Mouse (Mus musculus): ENCODE data around the gene Cdyl2. TPM values are rescaled to one million over a fixed set of nuclear protein-coding genes. Genes with fewer than 3 reads are reported as not detected.

Cdyl2 gene
- polyA plus RNA-seq, 1 experiment from 2014 or later, result 8.8 TPM

DNA sequence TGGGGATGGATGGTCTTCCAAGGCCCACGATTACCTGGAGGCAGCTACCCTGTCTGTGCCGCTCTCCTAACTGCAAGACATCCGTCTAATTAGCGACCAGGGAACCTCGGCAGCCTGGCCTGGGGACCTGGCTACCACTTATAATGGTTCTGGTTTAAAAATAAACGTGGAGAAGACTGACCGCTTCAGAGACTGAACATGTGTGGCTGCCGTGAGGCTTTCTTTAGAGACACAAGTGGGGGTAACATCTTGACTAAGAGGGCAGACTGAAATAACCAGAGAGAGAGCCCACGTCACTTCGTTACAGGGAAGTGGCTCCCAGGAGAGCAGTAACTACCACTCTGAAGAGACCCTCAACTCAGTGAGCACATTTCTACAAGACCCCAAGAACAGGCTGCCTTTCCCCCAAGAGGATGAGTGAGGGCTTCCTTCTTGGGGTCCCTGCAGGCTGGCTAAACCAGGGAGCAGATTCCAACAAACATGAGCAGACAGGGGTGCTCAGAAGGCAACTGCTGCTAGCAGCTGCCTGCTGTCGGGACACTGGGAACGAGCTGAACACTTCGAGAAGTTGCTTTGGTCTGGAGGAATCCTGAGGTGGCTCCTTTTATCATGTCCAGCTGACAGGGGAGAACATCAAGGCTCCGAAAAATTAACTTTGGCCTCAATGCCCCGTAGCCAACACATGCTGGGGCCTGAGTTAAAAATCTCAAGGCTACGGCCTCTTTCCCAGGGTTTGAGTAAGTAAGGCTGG lies 82.6 kb downstream of the Cdyl2 start:
- 0 out of 2 replicates have a peak, but pooled peaks cover 2% of the 10 kb centered on the region for H3K4me1 ChIP-seq (replicated peaks; ENCODE audit: insufficient read depth, low read length)
- no peak for TF ChIP-seq CTCF (IDR thresholded peaks at IDR 0.05; ENCODE audit: low read depth)
- H3K27ac ChIP-seq, result no peak overlapping the region
- DNase-seq (ENCODE audit: low spot score), result no peak
- ATAC-seq (replicated peaks; ENCODE audit: low FRiP score, low read depth), result no peak
- no peak overlapping the region for H3K4me3 ChIP-seq (replicated peaks; ENCODE audit: low read depth, low read length)
- H3K9ac ChIP-seq (ENCODE audit: low read depth, low read length), result no peak overlapping the region
- H3K9me3 ChIP-seq (replicated peaks; ENCODE audit: low read length), result no peaks in the 10 kb centered on the region
- H3K4me2 ChIP-seq (ENCODE audit: low read length), result no peak overlapping the region
- 66% methylated on average over 16 of the region's 16 CpGs for WGBS
- no peaks in the 10 kb centered on the region for H3K27me3 ChIP-seq (ENCODE audit: insufficient read depth, low read length)
- H3K36me3 ChIP-seq (ENCODE audit: insufficient read depth, low read length), result no peaks in the 10 kb centered on the region

DNA sequence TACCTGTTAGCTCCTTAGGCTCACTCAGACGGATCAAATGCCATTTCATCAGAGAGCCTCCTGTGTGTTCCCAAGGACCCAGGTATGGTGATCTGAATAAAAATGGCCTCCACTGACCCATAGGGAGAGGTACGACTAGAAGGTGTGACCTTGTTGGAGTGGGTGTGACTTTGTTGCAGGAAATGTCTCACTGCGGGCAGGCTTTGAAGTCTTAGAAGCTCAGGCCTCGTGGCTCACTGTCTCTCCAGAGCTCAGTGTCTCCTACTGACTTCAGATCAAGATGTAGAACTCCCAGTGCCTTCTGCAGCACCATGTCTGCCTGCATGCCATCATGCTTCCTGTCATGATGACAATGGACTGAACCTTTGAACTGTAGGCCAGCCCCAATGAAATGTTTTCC lies 87.4 kb downstream of the Cdyl2 start:
- H3K27me3 ChIP-seq (ENCODE audit: insufficient read depth, low read length), result no peaks in the 10 kb centered on the region
- DNase-seq (ENCODE audit: low spot score) (no peak), ATAC-seq (replicated peaks; ENCODE audit: low FRiP score, low read depth) (no peak)
- TF ChIP-seq CTCF (IDR thresholded peaks at IDR 0.05; ENCODE audit: low read depth), result no peak
- no peaks in the 10 kb centered on the region for H3K36me3 ChIP-seq (ENCODE audit: insufficient read depth, low read length)
- no peaks in the 10 kb centered on the region for H3K4me1 ChIP-seq (replicated peaks; ENCODE audit: insufficient read depth, low read length)
- no peak overlapping the region for H3K4me3 ChIP-seq (replicated peaks; ENCODE audit: low read depth, low read length)
- no peaks in the 10 kb centered on the region for H3K9me3 ChIP-seq (replicated peaks; ENCODE audit: low read length)
- 66% methylated on average over 4 of the region's 4 CpGs for WGBS
- no peak overlapping the region for H3K4me2 ChIP-seq (ENCODE audit: low read length)
- no peak overlapping the region for H3K27ac ChIP-seq
- no peak overlapping the region for H3K9ac ChIP-seq (ENCODE audit: low read depth, low read length)

DNA sequence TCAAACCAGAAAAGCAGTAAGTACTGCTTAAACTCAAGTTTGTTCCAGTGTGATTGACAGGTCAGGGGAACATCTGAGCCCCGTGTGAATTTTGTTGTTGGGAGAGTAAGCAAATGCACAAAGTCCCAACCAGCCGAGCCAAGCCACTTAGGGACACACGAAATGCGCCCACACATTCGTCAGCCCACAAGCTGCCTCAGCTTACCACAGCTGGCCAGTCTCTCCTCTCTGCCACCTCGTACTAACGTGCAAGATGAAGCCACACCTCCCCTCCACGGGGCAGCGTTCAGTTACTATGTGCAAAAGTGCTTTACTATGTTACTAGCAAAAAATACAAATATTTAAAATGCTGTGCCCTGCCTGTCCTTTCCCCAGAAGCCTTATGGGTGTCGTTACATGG lies 91.9 kb downstream of the Cdyl2 start:
- Histone ChIP-seq H3K4me3 (replicated peaks; ENCODE audit: low read depth, low read length) (no peak overlapping the region), H3K4me2 (ENCODE audit: low read length) (no peak overlapping the region), H3K27ac (no peak overlapping the region), H3K9me3 (replicated peaks; ENCODE audit: low read length) (no peaks in the 10 kb centered on the region), H3K27me3 (ENCODE audit: insufficient read depth, low read length) (no peaks in the 10 kb centered on the region), H3K9ac (ENCODE audit: low read depth, low read length) (no peak overlapping the region), H3K36me3 (ENCODE audit: insufficient read depth, low read length) (no peaks in the 10 kb centered on the region), H3K4me1 (replicated peaks; ENCODE audit: insufficient read depth, low read length) (no peaks in the 10 kb centered on the region)
- ATAC-seq (replicated peaks; ENCODE audit: low FRiP score, low read depth) (no peak), DNase-seq (ENCODE audit: low spot score) (no peak)
- TF ChIP-seq CTCF (IDR thresholded peaks at IDR 0.05; ENCODE audit: low read depth), result no peak
- 84% methylated on average over 10 of the region's 10 CpGs for WGBS

DNA sequence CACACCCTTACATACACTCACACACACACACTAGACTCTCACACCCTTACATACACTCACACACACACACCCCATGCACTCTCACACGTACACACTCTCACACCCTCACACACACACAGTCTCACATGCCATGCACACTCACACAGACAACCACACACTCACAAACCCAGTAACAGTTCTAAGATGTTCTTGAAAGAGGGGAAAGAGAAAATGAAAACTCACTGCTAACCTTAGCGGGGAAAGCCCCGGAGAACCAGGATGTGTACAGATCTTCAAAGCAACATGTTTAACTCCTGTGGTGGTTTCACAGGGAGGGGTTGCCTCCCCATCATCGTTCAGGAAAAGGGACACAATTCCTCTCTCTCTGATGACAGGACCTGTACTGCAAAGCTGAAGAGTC lies 94.8 kb downstream of the Cdyl2 start:
- ATAC-seq (replicated peaks; ENCODE audit: low FRiP score, low read depth), result no peak

DNA sequence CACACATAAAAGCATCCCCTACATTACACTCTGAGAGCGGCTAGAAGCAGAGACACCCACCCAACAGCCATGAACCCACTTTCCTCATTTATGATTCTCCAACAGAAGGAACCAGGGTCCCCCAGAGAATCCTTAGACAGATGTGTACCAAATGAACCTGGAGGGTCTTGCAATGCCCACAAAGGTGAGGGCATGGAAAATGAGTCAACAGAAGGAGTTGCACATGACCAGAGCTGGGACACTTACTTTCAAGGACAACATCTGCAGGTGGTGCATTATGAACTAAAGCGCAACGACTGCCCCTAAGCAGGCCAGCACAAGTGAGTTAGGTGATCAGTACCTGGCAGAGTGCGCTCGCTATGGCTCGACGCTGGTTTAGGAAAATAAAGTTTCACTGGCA lies 95.6 kb downstream of the Cdyl2 start:
- H3K27me3 ChIP-seq (ENCODE audit: insufficient read depth, low read length), result no peaks in the 10 kb centered on the region
- ATAC-seq (replicated peaks; ENCODE audit: low FRiP score, low read depth), result no peak
- H3K9me3 ChIP-seq (replicated peaks; ENCODE audit: low read length), result no peaks in the 10 kb centered on the region
- no peaks in the 10 kb centered on the region for H3K4me1 ChIP-seq (replicated peaks; ENCODE audit: insufficient read depth, low read length)
- H3K4me3 ChIP-seq (replicated peaks; ENCODE audit: low read depth, low read length), result no peak overlapping the region
- no peak overlapping the region for H3K27ac ChIP-seq
- DNase-seq (ENCODE audit: low spot score), result no peak
- 90% methylated on average over 7 of the region's 7 CpGs for WGBS
- no peak for TF ChIP-seq CTCF (IDR thresholded peaks at IDR 0.05; ENCODE audit: low read depth)
- no peak overlapping the region for H3K4me2 ChIP-seq (ENCODE audit: low read length)
- no peak overlapping the region for H3K9ac ChIP-seq (ENCODE audit: low read depth, low read length)
- no peaks in the 10 kb centered on the region for H3K36me3 ChIP-seq (ENCODE audit: insufficient read depth, low read length)

More for the DNA sequence above, 94.8 kb downstream of the Cdyl2 start:
- Histone ChIP-seq H3K36me3 (ENCODE audit: insufficient read depth, low read length) (no peaks in the 10 kb centered on the region), H3K4me3 (replicated peaks; ENCODE audit: low read depth, low read length) (no peak overlapping the region), H3K9me3 (replicated peaks; ENCODE audit: low read length) (no peaks in the 10 kb centered on the region), H3K27me3 (ENCODE audit: insufficient read depth, low read length) (no peaks in the 10 kb centered on the region), H3K4me1 (replicated peaks; ENCODE audit: insufficient read depth, low read length) (no peaks in the 10 kb centered on the region), H3K27ac (no peak overlapping the region), H3K4me2 (ENCODE audit: low read length) (no peak overlapping the region), H3K9ac (ENCODE audit: low read depth, low read length) (no peak overlapping the region)
- DNase-seq (ENCODE audit: low spot score), result no peak
- no peak for TF ChIP-seq CTCF (IDR thresholded peaks at IDR 0.05; ENCODE audit: low read depth)
- WGBS, result 85% methylated on average over 4 of the region's 4 CpGs

DNA sequence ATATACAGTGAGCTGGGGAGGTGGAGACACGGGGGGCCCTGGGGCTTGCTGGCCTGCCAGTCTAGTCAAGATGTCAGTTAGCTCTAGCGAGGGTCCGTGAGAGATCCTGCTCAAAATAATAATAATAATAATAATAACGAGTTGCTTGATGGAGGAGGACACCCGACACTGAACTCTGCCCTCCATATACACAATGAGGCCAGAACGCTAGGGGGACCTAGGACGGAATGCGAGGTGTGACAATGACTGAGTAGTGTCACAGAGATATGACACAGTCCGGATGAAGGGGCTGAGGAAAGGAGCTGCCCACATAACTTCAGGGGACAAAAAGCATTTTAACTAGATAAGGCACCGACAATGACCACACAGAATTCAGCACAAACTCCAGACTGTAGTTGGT lies 96.4 kb downstream of the Cdyl2 start:
- no peak for TF ChIP-seq CTCF (IDR thresholded peaks at IDR 0.05; ENCODE audit: low read depth)
- Histone ChIP-seq H3K27me3 (ENCODE audit: insufficient read depth, low read length) (no peaks in the 10 kb centered on the region), H3K27ac (no peak overlapping the region), H3K36me3 (ENCODE audit: insufficient read depth, low read length) (no peaks in the 10 kb centered on the region), H3K9me3 (replicated peaks; ENCODE audit: low read length) (no peaks in the 10 kb centered on the region), H3K4me2 (ENCODE audit: low read length) (no peak overlapping the region), H3K4me3 (replicated peaks; ENCODE audit: low read depth, low read length) (no peak overlapping the region), H3K4me1 (replicated peaks; ENCODE audit: insufficient read depth, low read length) (no peaks in the 10 kb centered on the region), H3K9ac (ENCODE audit: low read depth, low read length) (no peak overlapping the region)
- DNase-seq (ENCODE audit: low spot score) (no peak), ATAC-seq (replicated peaks; ENCODE audit: low FRiP score, low read depth) (no peak)
- 79% methylated on average over 10 of the region's 10 CpGs for WGBS

DNA sequence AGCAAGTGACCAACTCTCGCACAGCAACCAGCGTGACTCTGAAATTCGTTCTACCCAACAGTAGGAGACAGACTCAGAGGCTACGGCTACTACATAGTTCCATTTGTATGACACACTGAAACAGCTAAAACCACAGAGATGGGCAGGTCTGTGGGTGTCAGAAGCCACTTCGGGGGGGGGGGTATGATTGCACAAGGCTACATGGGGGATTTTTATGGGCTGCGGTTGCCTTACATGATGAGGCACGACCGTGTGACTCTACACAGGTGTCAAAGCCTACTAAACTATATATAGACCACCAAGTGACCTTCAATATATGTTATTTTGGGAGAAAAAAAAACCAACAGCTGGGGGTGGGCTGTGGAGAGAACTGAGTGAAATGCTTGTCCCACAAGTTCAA lies 96.8 kb downstream of the Cdyl2 start:
- no peak for ATAC-seq (replicated peaks; ENCODE audit: low FRiP score, low read depth)
- WGBS, result 86% methylated on average over 8 of the region's 8 CpGs
- DNase-seq (ENCODE audit: low spot score), result no peak
- no peak for TF ChIP-seq CTCF (IDR thresholded peaks at IDR 0.05; ENCODE audit: low read depth)
- no peaks in the 10 kb centered on the region for H3K4me1 ChIP-seq (replicated peaks; ENCODE audit: insufficient read depth, low read length)
- no peak overlapping the region for H3K4me2 ChIP-seq (ENCODE audit: low read length)
- H3K27ac ChIP-seq, result no peak overlapping the region
- no peaks in the 10 kb centered on the region for H3K36me3 ChIP-seq (ENCODE audit: insufficient read depth, low read length)
- no peaks in the 10 kb centered on the region for H3K27me3 ChIP-seq (ENCODE audit: insufficient read depth, low read length)
- H3K9me3 ChIP-seq (replicated peaks; ENCODE audit: low read length), result no peaks in the 10 kb centered on the region
- H3K9ac ChIP-seq (ENCODE audit: low read depth, low read length), result no peak overlapping the region
- no peak overlapping the region for H3K4me3 ChIP-seq (replicated peaks; ENCODE audit: low read depth, low read length)
